Mouse (Mus musculus) cerebellum, adult 2 months (tissue): Measurements from ENCODE around the gene Iqcf6. TPM values are rescaled to one million over a fixed set of nuclear protein-coding genes. Genes with fewer than 3 reads are reported as not detected.
"Not testable (repeated sequence)": the region's sequence is repeated elsewhere in the genome, so short reads cannot be mapped to it uniquely, and the experiment has no call there.

Experiments
- DNase-seq, 2 experiments: peaks; one replicate each; pipeline ENCODE4 v3.0.0; 2021
- H3K27ac ChIP-seq: fragments of 200-500 bp; 2 replicates; pipeline ENCODE4 v1.5.1; 2012; ENCODE audit warnings: low read length, control low read depth, inconsistent platforms; ENCODE audit not compliant: insufficient read depth
- H3K27me3 ChIP-seq: fragments of 200-500 bp; 2 replicates; pipeline ENCODE4 v1.6.1; 2012; ENCODE audit warnings: inconsistent platforms, mild to moderate bottlenecking, low read length, moderate library complexity; ENCODE audit not compliant: control insufficient read depth, insufficient read depth
- H3K4me1 ChIP-seq: fragments of 200-500 bp; 2 replicates; pipeline ENCODE4 v1.6.1; 2011; ENCODE audit warnings: low read length; ENCODE audit not compliant: control insufficient read depth, insufficient read depth
- H3K4me3 ChIP-seq: fragments of 200-500 bp; replicated peaks from 2 replicates; pipeline ENCODE3; 2011; ENCODE audit warnings: mild to moderate bottlenecking, low read depth, low read length, control low read depth; ENCODE audit not compliant: insufficient read depth
- CTCF ChIP-seq: fragments of 200-500 bp; IDR thresholded peaks from 2 replicates; pipeline ENCODE4 v1.5.1; 2011; ENCODE audit warnings: low read depth, mild to moderate bottlenecking, control low read depth, low read length, moderate library complexity, borderline replicate concordance; ENCODE audit not compliant: insufficient read depth
- POLR2A ChIP-seq: fragments of 200-500 bp; IDR thresholded peaks from 2 replicates; pipeline ENCODE4 v1.6.1; 2011; ENCODE audit warnings: low read length, control low read depth, borderline replicate concordance; ENCODE audit not compliant: insufficient read depth
- WGBS: fragments of 180-500 bp; shearing (Covaris S2); methylation state at CpG from one replicate; pipeline ENCODE4 v1.1.7; 2018; 5-methylcytosine and 5-hydroxymethylcytosine counted together
- polyA plus RNA-seq: library from polyadenylated mRNA; depleted of rRNA; stranded (reverse); fragments of >200 nt; gene quantifications from 2 replicates; pipeline ENCODE4 v1.2.3, GENCODE M21; 2012; rRNA removed

Iqcf6 gene
- not detected in 2 replicates for polyA plus RNA-seq

DNA sequence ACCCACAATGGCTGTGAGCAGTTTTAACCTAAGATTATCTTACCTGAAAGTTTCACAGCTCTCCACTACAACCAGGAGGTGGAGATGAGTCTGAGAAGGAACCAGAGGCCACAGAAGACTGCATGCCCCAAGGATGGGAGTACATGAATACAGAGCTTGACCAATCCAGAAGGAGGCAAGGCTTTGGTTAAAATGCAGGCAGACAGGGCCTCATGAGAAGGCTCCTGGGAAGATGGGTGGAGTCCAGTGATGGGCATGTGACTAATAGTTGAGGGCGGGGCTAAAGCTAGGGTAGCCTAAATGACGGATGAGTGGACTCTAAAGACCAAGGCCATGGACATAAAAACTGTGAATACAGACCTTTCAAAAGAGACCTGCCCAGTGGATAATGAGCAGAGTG lies at the start of gene Iqcf6:
Iqcf6 (plus strand) TSS at position 301 of the 400 bp plus-strand sequence.
- TF ChIP-seq POLR2A (no peak), CTCF (no peak)
- no peak for DNase-seq
- Histone ChIP-seq H3K4me3 (no peak within 1 kb of the TSS), H3K27me3 (no peaks in the 10 kb centered on the region), H3K4me1 (no peaks in the 10 kb centered on the region; the same call in 1 of the 2 replicates), H3K27ac (no peak within 1 kb of the TSS)
- 69% methylated on average over 2 of the region's 2 CpGs for WGBS

DNA sequence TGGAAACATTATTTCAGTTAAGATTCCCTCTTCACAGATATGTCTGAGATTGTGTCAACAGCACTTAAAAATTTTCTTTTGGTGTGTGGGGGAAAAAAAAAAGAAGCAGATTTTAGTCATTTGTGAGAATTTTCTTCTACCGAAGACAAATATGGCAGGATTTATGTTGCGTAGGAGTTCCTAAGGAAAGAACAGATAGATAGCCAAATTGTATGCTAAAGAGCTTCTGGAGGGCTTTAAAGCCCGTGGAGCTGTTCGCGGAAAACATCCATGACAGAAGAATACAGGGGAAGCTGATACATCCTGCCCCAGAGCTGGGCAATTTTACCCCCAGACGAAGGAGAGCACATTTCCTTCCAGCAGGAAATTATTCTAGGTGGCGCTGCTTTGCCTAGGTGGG lies 46.4 kb upstream of the Iqcf6 start:
- Histone ChIP-seq H3K27ac (no peak overlapping the region), H3K27me3 (no peaks in the 10 kb centered on the region; the same call in 1 of the 2 replicates), H3K4me1 (no peaks in the 10 kb centered on the region), H3K4me3 (no peak overlapping the region)
- 88% methylated on average over 7 of the region's 7 CpGs for WGBS
- no peak for DNase-seq
- TF ChIP-seq POLR2A = no peak
- TF ChIP-seq CTCF = no peak

DNA sequence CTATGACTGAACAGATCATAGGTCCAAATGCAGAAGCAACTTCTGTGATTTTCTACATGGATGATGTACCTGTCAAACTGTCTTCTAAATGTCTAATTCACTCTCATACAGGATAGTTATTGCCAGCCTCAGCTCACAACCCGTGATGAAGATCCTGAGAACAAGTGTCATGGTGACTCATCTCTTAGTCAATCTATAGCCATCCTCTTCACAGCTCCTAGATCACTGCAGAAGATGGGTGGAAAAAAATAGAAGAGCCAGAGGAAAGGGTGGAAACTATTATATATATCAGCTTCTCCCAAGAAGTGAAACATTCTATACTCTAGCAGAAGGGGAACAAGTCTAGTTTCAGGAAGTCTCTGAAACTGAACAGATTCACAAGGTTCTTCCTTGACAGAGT lies 43.8 kb upstream of the Iqcf6 start:
- H3K4me3 ChIP-seq = no peak overlapping the region
- H3K27ac ChIP-seq = no peak overlapping the region
- no peaks in the 10 kb centered on the region for H3K4me1 ChIP-seq
- WGBS = 68% methylated on average over 1 of the region's 1 CpGs
- no peaks in the 10 kb centered on the region; the same call in 1 of the 2 replicates for H3K27me3 ChIP-seq
- no peak for DNase-seq
- TF ChIP-seq POLR2A = no peak
- no peak for TF ChIP-seq CTCF

DNA sequence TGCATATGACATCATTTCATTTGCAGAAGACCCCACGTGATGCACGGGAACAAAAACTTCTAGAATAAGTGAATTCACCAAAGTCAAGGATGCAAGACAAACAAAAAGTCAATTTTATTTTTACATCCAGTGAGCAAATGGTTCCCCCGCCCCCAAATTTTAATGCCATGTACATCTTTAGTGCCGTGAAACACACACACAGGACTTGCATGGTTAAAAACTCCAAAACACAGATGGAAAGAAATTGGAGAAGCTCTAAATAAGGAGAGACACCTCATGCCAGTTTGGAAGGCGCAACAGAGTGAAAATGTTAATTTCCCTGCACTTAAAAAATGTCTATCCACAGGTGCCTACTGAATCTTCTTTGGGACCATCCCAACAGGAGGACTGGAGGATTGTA lies 34.2 kb upstream of the Iqcf6 start:
- Histone ChIP-seq H3K4me3 (no peak overlapping the region), H3K27ac (no peak overlapping the region), H3K27me3 (no peaks in the 10 kb centered on the region), H3K4me1 (no peaks in the 10 kb centered on the region)
- DNase-seq = no peak
- no peak for TF ChIP-seq CTCF
- TF ChIP-seq POLR2A = no peak
- WGBS = 89% methylated on average over 5 of the region's 5 CpGs

DNA sequence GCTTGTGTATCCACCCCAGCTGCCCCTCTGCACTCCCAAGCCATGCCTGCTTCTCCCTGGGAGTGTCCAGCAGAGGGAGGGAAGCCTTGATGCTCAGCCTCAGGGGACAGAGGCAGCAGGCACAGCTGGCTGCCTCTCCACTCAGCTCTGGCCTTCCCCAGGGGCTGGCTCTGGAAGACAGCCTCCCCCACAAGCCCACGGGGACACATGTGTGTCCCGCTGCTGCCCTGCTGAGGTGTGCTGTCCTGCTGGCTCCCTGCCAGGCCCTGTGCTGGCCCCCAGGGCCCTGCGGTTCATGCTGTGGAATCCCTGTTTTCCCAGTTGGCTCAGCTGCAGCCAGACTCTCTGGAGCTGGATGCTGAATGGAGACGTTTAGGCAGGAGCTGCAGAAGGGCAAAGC lies 31.0 kb upstream of the Iqcf6 start:
- not testable (repeated sequence) for H3K4me3 ChIP-seq, H3K27ac ChIP-seq, H3K4me1 ChIP-seq, H3K27me3 ChIP-seq, DNase-seq
- 9% methylated on average over 4 of the region's 4 CpGs for WGBS

DNA sequence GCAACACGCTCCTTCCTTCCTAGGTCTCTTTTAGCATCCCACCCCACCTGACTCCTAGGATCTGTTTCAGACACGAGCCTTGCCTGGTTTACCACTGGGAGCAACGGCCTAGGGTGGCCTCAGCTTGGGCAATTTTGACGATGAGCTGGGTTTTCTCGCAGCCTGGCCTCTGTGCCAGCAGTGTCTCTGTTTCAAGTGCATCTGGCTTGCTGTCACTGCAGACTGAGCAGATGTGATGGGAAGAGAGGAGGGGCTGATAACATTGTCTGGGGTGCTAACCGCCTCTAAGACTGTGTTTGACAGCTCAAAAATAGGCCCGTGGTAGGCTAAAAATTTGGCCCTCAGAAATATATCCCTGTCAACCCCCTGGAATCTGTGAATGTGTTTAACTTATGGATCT lies 30.5 kb upstream of the Iqcf6 start:
- H3K4me1 ChIP-seq = no peaks in the 10 kb centered on the region
- 48% methylated on average over 7 of the region's 7 CpGs for WGBS
- DNase-seq = no peak
- H3K27me3 ChIP-seq = no peaks in the 10 kb centered on the region
- H3K4me3 ChIP-seq = no peak overlapping the region
- no peak for TF ChIP-seq CTCF
- no peak for TF ChIP-seq POLR2A
- H3K27ac ChIP-seq = no peak overlapping the region

DNA sequence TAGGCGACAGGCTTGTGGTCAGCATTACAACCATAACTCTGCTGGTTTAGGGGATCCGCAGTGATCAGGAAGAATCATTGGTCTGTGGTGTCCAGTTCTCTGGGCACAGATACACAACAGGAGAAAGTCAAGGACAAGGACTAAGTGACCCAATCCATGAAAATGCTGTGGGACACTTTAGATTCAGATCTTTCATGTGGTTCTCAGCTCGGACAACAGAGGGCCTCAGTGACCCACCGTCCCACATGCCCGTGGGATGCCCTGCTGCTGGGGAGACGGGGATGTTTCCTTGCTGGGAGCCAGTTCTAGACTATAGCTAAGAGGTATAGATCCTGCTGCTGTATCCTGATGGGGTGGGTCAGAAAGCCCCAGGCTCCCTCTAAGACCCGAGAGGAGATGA lies 27.9 kb upstream of the Iqcf6 start:
- 34% methylated on average over 7 of the region's 7 CpGs for WGBS
- DNase-seq = no peak
- Histone ChIP-seq H3K27ac (no peak overlapping the region), H3K4me1 (no peaks in the 10 kb centered on the region), H3K27me3 (no peaks in the 10 kb centered on the region), H3K4me3 (no peak overlapping the region)
- TF ChIP-seq CTCF (no peak), POLR2A (no peak)

DNA sequence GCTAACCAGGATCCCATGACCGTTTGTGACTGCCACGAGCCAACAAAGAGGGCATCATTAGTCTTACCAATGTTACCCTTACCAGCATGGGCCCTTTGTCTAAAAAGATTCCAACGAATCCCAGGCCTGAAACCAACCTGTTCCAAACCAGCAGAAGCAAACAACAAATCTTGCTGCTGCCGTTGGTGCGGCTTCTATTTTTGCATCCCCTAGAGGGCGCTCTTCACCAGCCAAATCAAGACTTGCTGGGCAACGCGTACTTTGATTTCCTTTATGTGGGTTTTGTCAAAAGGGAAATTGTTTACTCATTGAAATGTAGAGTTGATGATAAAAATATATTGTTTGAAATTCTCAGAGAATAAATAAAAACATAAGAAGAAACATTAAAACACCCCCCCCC lies 25.8 kb upstream of the Iqcf6 start:
- TF ChIP-seq CTCF = peak; percentile 64
- TF ChIP-seq POLR2A = no peak
- Histone ChIP-seq H3K4me3 (no peak overlapping the region), H3K27ac (no peak overlapping the region), H3K4me1 (no peaks in the 10 kb centered on the region), H3K27me3 (no peaks in the 10 kb centered on the region)
- peak; percentile 24 to 34 for DNase-seq
- WGBS = 20% methylated on average over 8 of the region's 8 CpGs
